Mouse (Mus musculus): ENCODE results near the gene Cyp4f37. TPM values are rescaled to one million over a fixed set of nuclear protein-coding genes. Genes with fewer than 3 reads are reported as not detected.
"Not testable (repeated sequence)": the region's sequence is repeated elsewhere in the genome, so short reads cannot be mapped to it uniquely, and the experiment has no call there.

Cyp4f37 gene
- polyA plus RNA-seq, 1 experiment from 2014 or later = not detected

DNA sequence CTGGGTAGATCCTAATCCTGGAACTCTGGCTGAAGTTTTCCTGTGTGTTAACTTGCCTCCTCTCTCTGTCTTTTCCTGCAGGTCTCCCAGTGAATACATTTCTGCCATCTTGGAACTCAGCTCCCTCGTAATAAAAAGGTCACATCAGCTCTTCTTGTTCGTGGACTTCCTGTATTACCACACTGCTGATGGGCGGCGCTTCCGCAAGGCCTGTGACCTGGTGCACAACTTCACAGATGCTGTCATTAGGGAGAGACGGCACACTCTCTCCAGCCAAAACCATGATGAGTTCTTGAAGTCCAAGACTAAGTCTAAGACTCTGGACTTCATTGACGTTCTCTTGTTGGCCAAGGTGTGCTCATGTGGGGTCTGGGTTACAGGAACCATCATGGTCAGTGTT lies 8.6 kb downstream of the Cyp4f37 start:
- not testable (repeated sequence) for H3K9me3 ChIP-seq (ENCODE audit: control insufficient read depth, low read length); H3K36me3 ChIP-seq (ENCODE audit: control insufficient read depth, insufficient read depth, low read length); DNase-seq (ENCODE audit: low spot score); H3K27me3 ChIP-seq (replicated peaks; ENCODE audit: control insufficient read depth, insufficient read depth, low read length); H3K4me1 ChIP-seq (replicated peaks; ENCODE audit: control insufficient read depth, insufficient read depth, low read length); H3K4me3 ChIP-seq (ENCODE audit: low read depth, low read length); ATAC-seq (replicated peaks; ENCODE audit: low FRiP score, low TSS enrichment, low read depth); H3K4me2 ChIP-seq (ENCODE audit: low read length); H3K9ac ChIP-seq (ENCODE audit: low read length); H3K27ac ChIP-seq (ENCODE audit: low read depth)
- WGBS = 82% methylated on average over 7 of the region's 7 CpGs

GRCm38 (mm10) chr17:32631936-32632335 lies 10.8 kb downstream of the Cyp4f37 start:
- Histone ChIP-seq H3K4me2 (ENCODE audit: low read length) (no peak overlapping the region), H3K4me3 (ENCODE audit: low read depth, low read length) (no peak overlapping the region), H3K36me3 (ENCODE audit: control insufficient read depth, insufficient read depth, low read length) (no peaks in the 10 kb centered on the region), H3K27ac (ENCODE audit: low read depth) (no peak overlapping the region), H3K9ac (ENCODE audit: low read length) (no peak overlapping the region), H3K27me3 (replicated peaks; ENCODE audit: control insufficient read depth, insufficient read depth, low read length) (no peaks in the 10 kb centered on the region), H3K4me1 (replicated peaks; ENCODE audit: control insufficient read depth, insufficient read depth, low read length) (no peaks in the 10 kb centered on the region), H3K9me3 (ENCODE audit: control insufficient read depth, low read length) (no peaks in the 10 kb centered on the region)
- no peak for DNase-seq (ENCODE audit: low spot score)
- WGBS = 71% methylated on average over 3 of the region's 3 CpGs
- no peak for ATAC-seq (replicated peaks; ENCODE audit: low FRiP score, low TSS enrichment, low read depth)

- DNase-seq (ENCODE audit: low spot score); H3K9ac ChIP-seq (ENCODE audit: low read length); H3K4me1 ChIP-seq (replicated peaks; ENCODE audit: control insufficient read depth, insufficient read depth, low read length); H3K36me3 ChIP-seq (ENCODE audit: control insufficient read depth, insufficient read depth, low read length); H3K27me3 ChIP-seq (replicated peaks; ENCODE audit: control insufficient read depth, insufficient read depth, low read length); ATAC-seq (replicated peaks; ENCODE audit: low FRiP score, low TSS enrichment, low read depth); H3K27ac ChIP-seq (ENCODE audit: low read depth); H3K9me3 ChIP-seq (ENCODE audit: control insufficient read depth, low read length): not testable (repeated sequence)
- WGBS = 85% methylated on average over 9 of the region's 9 CpGs
- 0 out of 2 replicates have a peak overlapping the region, but pooled peaks have one; percentile 23 for H3K4me3 ChIP-seq (ENCODE audit: low read depth, low read length)
- peak overlapping the region; percentile 50 for H3K4me2 ChIP-seq (ENCODE audit: low read length)
Observed at GRCm38 (mm10) chr17:32634242-32634971, 13.3 kb downstream of the Cyp4f37 start.

- WGBS = 2% methylated on average over 17 of the region's 17 CpGs
- DNase-seq (ENCODE audit: low spot score) = peak; percentile 97
- H3K36me3 ChIP-seq (ENCODE audit: control insufficient read depth, insufficient read depth, low read length) = no peaks in the 10 kb centered on the region
- H3K4me2 ChIP-seq (ENCODE audit: low read length) = peak overlapping the region; percentile 50
- H3K9ac ChIP-seq (ENCODE audit: low read length) = peak overlapping the region; percentile 29; the same call in 1 of the 2 replicates
- ATAC-seq (replicated peaks; ENCODE audit: low FRiP score, low TSS enrichment, low read depth) = 0 out of 2 replicates have a peak, but pooled peaks have one; percentile 27
- peak overlapping the region; percentile 23 for H3K4me3 ChIP-seq (ENCODE audit: low read depth, low read length)
- H3K9me3 ChIP-seq (ENCODE audit: control insufficient read depth, low read length) = no peaks in the 10 kb centered on the region
- H3K27ac ChIP-seq (ENCODE audit: low read depth) = no peak overlapping the region
- H3K4me1 ChIP-seq (replicated peaks; ENCODE audit: control insufficient read depth, insufficient read depth, low read length) = no peaks in the 10 kb centered on the region
- H3K27me3 ChIP-seq (replicated peaks; ENCODE audit: control insufficient read depth, insufficient read depth, low read length) = no peaks in the 10 kb centered on the region
Observed at GRCm38 (mm10) chr17:32634972-32635314, 13.8 kb downstream of the Cyp4f37 start.

DNA sequence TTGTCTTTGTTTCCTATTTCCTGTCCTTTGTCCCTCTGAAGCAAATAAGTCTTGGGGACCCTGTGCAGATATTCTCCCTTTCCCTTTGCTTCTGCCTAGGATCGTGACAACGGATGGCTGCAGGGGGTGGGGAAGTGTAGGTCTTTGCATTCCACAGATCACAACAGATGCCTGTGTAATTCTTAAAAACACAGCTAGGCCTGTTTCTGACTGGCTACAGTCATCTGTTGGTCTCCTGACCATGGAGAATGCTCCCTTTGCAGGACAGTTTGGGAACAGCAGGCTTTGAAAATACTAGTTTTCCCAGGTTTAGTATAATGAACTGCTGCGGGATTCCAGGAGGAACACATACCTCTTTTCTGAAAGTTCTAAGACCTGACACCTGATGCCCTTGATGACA lies 15.2 kb downstream of the Cyp4f37 start:
- no peak overlapping the region for H3K4me3 ChIP-seq (ENCODE audit: low read depth, low read length)
- ATAC-seq (replicated peaks; ENCODE audit: low FRiP score, low TSS enrichment, low read depth) (no peak), DNase-seq (ENCODE audit: low spot score) (no peak)
- H3K27me3 ChIP-seq (replicated peaks; ENCODE audit: control insufficient read depth, insufficient read depth, low read length) = no peaks in the 10 kb centered on the region
- H3K27ac ChIP-seq (ENCODE audit: low read depth) = no peak overlapping the region
- no peak overlapping the region for H3K4me2 ChIP-seq (ENCODE audit: low read length)
- H3K9ac ChIP-seq (ENCODE audit: low read length) = no peak overlapping the region
- 54% methylated on average over 3 of the region's 3 CpGs for WGBS
- H3K9me3 ChIP-seq (ENCODE audit: control insufficient read depth, low read length) = no peaks in the 10 kb centered on the region
- H3K36me3 ChIP-seq (ENCODE audit: control insufficient read depth, insufficient read depth, low read length) = no peaks in the 10 kb centered on the region
- no peaks in the 10 kb centered on the region for H3K4me1 ChIP-seq (replicated peaks; ENCODE audit: control insufficient read depth, insufficient read depth, low read length)

- no peaks in the 10 kb centered on the region for H3K27me3 ChIP-seq (replicated peaks; ENCODE audit: control insufficient read depth, insufficient read depth, low read length)
- WGBS = 84% methylated on average over 2 of the region's 2 CpGs
- no peak overlapping the region for H3K4me3 ChIP-seq (ENCODE audit: low read depth, low read length)
- no peak overlapping the region for H3K9ac ChIP-seq (ENCODE audit: low read length)
- no peak overlapping the region for H3K4me2 ChIP-seq (ENCODE audit: low read length)
- H3K4me1 ChIP-seq (replicated peaks; ENCODE audit: control insufficient read depth, insufficient read depth, low read length) = no peaks in the 10 kb centered on the region
- no peaks in the 10 kb centered on the region for H3K36me3 ChIP-seq (ENCODE audit: control insufficient read depth, insufficient read depth, low read length)
- no peaks in the 10 kb centered on the region for H3K9me3 ChIP-seq (ENCODE audit: control insufficient read depth, low read length)
- DNase-seq (ENCODE audit: low spot score) = no peak
- H3K27ac ChIP-seq (ENCODE audit: low read depth) = no peak overlapping the region
- no peak for ATAC-seq (replicated peaks; ENCODE audit: low FRiP score, low TSS enrichment, low read depth)
Observed at GRCm38 (mm10) chr17:32637151-32637550, 16.0 kb downstream of the Cyp4f37 start.

DNA sequence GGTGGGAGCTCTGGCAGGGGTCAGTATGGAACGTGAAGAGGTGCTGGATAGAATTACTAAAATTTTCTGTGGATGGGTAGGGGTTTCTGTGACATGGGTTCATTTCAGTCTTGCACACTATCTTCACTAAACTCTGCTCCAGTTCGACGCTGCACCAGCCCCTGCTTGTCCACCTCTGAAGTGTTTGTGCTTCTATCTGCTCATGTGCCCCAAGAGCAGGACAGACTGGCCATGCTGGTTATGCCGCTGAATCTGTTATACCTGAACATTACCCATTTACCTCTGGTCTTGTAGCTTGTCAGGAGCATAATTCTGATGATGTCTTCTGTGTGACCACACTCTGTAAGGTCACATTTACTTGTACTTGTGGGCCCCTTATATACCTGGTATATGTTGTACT lies 25.5 kb downstream of the Cyp4f37 start:
- DNase-seq (ENCODE audit: low spot score) (no peak), ATAC-seq (replicated peaks; ENCODE audit: low FRiP score, low TSS enrichment, low read depth) (no peak)
- Histone ChIP-seq H3K4me3 (ENCODE audit: low read depth, low read length) (no peak overlapping the region), H3K9me3 (ENCODE audit: control insufficient read depth, low read length) (no peaks in the 10 kb centered on the region), H3K4me1 (replicated peaks; ENCODE audit: control insufficient read depth, insufficient read depth, low read length) (no peaks in the 10 kb centered on the region), H3K27me3 (replicated peaks; ENCODE audit: control insufficient read depth, insufficient read depth, low read length) (no peaks in the 10 kb centered on the region), H3K4me2 (ENCODE audit: low read length) (no peak overlapping the region), H3K27ac (ENCODE audit: low read depth) (no peak overlapping the region), H3K36me3 (ENCODE audit: control insufficient read depth, insufficient read depth, low read length) (no peaks in the 10 kb centered on the region), H3K9ac (ENCODE audit: low read length) (no peak overlapping the region)
- WGBS = 79% methylated on average over 4 of the region's 4 CpGs

DNA sequence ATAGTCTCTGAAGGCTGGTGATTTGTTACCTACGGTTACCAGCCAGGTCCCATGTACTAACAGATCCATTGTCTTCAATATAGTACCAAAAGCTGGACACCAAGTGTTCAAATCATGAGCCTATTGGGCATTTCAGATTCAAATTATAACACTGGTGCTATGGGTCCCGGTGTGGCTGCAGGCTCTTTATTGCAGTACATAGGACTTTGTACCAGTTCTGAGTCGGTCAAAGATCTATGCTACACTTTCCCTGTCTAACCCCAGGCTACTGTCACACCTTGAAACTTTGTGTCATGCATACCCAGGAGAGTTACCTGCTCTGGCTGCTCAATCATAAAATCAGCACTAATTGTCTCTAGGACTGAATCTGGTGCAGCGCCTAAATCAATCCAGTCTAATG lies 32.8 kb downstream of the Cyp4f37 start:
- no peak overlapping the region for H3K9ac ChIP-seq (ENCODE audit: low read length)
- no peak overlapping the region for H3K4me2 ChIP-seq (ENCODE audit: low read length)
- H3K27me3 ChIP-seq (replicated peaks; ENCODE audit: control insufficient read depth, insufficient read depth, low read length) = no peaks in the 10 kb centered on the region
- no peaks in the 10 kb centered on the region for H3K4me1 ChIP-seq (replicated peaks; ENCODE audit: control insufficient read depth, insufficient read depth, low read length)
- no peak for DNase-seq (ENCODE audit: low spot score)
- no peak for ATAC-seq (replicated peaks; ENCODE audit: low FRiP score, low TSS enrichment, low read depth)
- no peaks in the 10 kb centered on the region for H3K9me3 ChIP-seq (ENCODE audit: control insufficient read depth, low read length)
- H3K27ac ChIP-seq (ENCODE audit: low read depth) = no peak overlapping the region
- 91% methylated on average over 4 of the region's 4 CpGs for WGBS
- H3K4me3 ChIP-seq (ENCODE audit: low read depth, low read length) = no peak overlapping the region
- H3K36me3 ChIP-seq (ENCODE audit: control insufficient read depth, insufficient read depth, low read length) = no peaks in the 10 kb centered on the region

DNA sequence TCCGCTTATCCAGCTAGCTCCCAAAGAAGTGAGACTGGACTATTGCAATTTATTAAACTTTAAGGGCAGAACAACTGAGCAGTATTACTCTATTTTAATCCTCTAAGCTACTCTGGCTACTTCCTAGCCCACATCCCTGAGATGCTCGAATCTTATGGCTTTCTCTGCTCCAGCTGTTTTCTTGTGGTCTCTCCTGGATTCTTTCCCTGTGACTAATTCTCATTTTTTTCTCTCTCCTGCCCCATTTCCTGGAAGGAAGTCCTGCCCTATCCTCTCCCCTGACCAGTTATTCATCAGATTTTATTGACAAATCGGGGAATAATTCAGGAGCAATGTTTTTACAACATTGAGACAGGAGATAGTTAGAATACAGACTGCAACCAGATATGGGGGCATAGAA lies 35.9 kb downstream of the Cyp4f37 start:
- Histone ChIP-seq H3K4me2 (ENCODE audit: low read length) (no peak overlapping the region), H3K4me3 (ENCODE audit: low read depth, low read length) (no peak overlapping the region), H3K27me3 (replicated peaks; ENCODE audit: control insufficient read depth, insufficient read depth, low read length) (no peaks in the 10 kb centered on the region), H3K9me3 (ENCODE audit: control insufficient read depth, low read length) (no peaks in the 10 kb centered on the region), H3K4me1 (replicated peaks; ENCODE audit: control insufficient read depth, insufficient read depth, low read length) (no peaks in the 10 kb centered on the region), H3K27ac (ENCODE audit: low read depth) (no peak overlapping the region), H3K36me3 (ENCODE audit: control insufficient read depth, insufficient read depth, low read length) (no peaks in the 10 kb centered on the region), H3K9ac (ENCODE audit: low read length) (no peak overlapping the region)
- DNase-seq (ENCODE audit: low spot score) = no peak
- WGBS = 74% methylated on average over 3 of the region's 3 CpGs
- no peak for ATAC-seq (replicated peaks; ENCODE audit: low FRiP score, low TSS enrichment, low read depth)
